Mouse (Mus musculus) B cell, adult (primary cell): ENCODE results near the gene Pgp. TPM values are rescaled to one million over a fixed set of nuclear protein-coding genes. Genes with fewer than 3 reads are reported as not detected.

Source experiments
- total RNA-seq: library from RNA; stranded (reverse); gene quantifications from 4 replicates; pipeline ENCODE4 v1.2.4, GENCODE M21; 2023; ENCODE audit not compliant: inconsistent age

The Pgp gene
- total RNA-seq: 17.0 to 19.8 TPM (median 18.8 TPM) in 4 replicates

GRCm38 (mm10) chr17:24469910-24470602 lies at the start of gene Pgp, which contains the start of gene E4f1:
Pgp (plus strand) TSS chr17:24470392.
E4f1 (minus strand) TSS chr17:24470313.

DNA sequence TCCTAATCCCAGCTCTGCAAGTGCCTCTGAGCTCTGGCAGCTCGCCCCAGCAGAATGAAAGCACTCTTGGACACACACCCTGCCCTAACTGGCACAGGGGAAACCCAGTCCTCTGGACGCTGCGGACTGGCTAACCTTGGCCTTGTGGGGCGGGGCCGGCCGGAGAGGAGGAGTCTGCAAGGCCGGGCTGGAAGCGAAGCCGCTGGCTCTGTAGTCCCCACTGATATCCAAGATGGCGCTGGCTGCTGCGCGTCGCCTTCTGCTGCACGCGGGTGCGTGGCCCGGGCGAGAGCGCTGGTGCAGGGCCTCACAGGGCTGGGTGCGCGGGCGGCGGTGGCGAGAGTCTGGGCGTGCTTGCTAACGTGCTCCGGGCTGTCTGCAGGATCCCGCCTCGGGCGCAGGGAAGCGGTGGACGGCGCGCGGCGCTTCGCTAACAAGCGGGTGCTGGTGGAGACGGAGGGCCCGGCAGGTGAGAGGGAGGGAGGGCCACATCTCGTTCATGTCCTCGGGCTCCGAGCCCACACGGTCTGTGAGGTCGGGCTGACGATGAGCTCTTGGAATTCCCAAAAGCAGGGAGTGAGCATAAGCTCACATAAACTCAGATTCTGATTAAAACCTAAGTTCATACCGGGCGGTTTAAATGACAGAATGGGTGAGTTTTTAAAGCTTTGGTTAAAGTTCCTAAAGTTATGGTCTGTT lies 43.6 kb upstream of the Pgp start, which contains the start of gene Eci1:
Gene Eci1, plus strand, starts transcription at position 171 of the 699 bp plus-strand sequence.

GRCm38 (mm10) chr17:24442632-24443155 lies 27.5 kb upstream of the Pgp start, which contains the start of gene Dnase1l2:
Dnase1l2 (minus strand) TSS chr17:24443105.

GRCm38 (mm10) chr17:24473612-24474275 lies 3.6 kb downstream of the Pgp start, which contains the start of gene Bricd5:
Bricd5 (plus strand) TSS chr17:24473884.

GRCm38 (mm10) chr17:24478663-24479380 lies 8.6 kb downstream of the Pgp start, which contains the start of gene Mlst8:
Mlst8 (minus strand) TSS chr17:24479078.

GRCm38 (mm10) chr17:24488186-24488661 lies 18.0 kb downstream of the Pgp start, which contains the start of gene Caskin1:
Caskin1 (plus strand) TSS chr17:24488601.

Other genes with a start within 250 kb of the Pgp start
- 7.8 to 10.4 TPM (median 9.1 TPM) in 4 replicates for gene Tedc2, start 249.5 kb upstream of the Pgp start, total RNA-seq
- 8.9 to 15.0 TPM (median 12.2 TPM) in 4 replicates for gene Ccnf, start 218.9 kb upstream of the Pgp start, total RNA-seq
- gene Abca17, start 119.3 kb upstream of the Pgp start, total RNA-seq: 0.09 to 0.30 TPM (median 0.14 TPM) in 4 replicates
- gene Abca3, start 118.4 kb upstream of the Pgp start, total RNA-seq: 50.7 to 55.1 TPM (median 52.7 TPM) in 4 replicates
- gene Rnps1, start 55.8 kb upstream of the Pgp start, total RNA-seq: 154 to 168 TPM (median 161 TPM) in 4 replicates
- gene Eci1, start 43.8 kb upstream of the Pgp start, total RNA-seq: 22.7 to 27.4 TPM (median 27.0 TPM) in 4 replicates
- 3.5 to 8.3 TPM (median 5.4 TPM) in 4 replicates for gene Dnase1l2, start 27.3 kb upstream of the Pgp start, total RNA-seq
- gene E4f1, start 79 bp upstream of the Pgp start, total RNA-seq: 58.4 to 75.5 TPM (median 64.9 TPM) in 4 replicates
- gene Bricd5, start 3.5 kb downstream of the Pgp start, total RNA-seq: 0.71 to 1.2 TPM (median 0.95 TPM) in 4 replicates
- gene Mlst8, start 8.7 kb downstream of the Pgp start, total RNA-seq: 18.2 to 22.4 TPM (median 20.5 TPM) in 4 replicates
- gene Caskin1, start 18.2 kb downstream of the Pgp start, total RNA-seq: not detected in 4 replicates
- 201 to 215 TPM (median 211 TPM) in 4 replicates for gene Traf7, start 57.5 kb downstream of the Pgp start, total RNA-seq
- 1.0 to 1.9 TPM (median 1.2 TPM) in 4 replicates for gene Rab26, start 63.8 kb downstream of the Pgp start, total RNA-seq
- 71.1 to 75.5 TPM (median 72.5 TPM) in 4 replicates for gene Pkd1, start 79.4 kb downstream of the Pgp start, total RNA-seq
- gene Tsc2, start 162.2 kb downstream of the Pgp start, total RNA-seq: 84.9 to 110 TPM (median 98.3 TPM) in 4 replicates
- 2.8 to 11.3 TPM (median 4.9 TPM) in 4 replicates for gene Nthl1, start 162.3 kb downstream of the Pgp start, total RNA-seq
- gene Slc9a3r2, start 179.9 kb downstream of the Pgp start, total RNA-seq: 0.48 to 0.51 TPM in 2 of 4 replicates, not detected in the others
- not detected in 4 replicates for gene Npw, start 188.1 kb downstream of the Pgp start, total RNA-seq
- 52.7 to 59.6 TPM (median 57.9 TPM) in 4 replicates for gene Zfp598, start 199.3 kb downstream of the Pgp start, total RNA-seq
- not detected in 4 replicates for gene Syngr3, start 219.6 kb downstream of the Pgp start, total RNA-seq
- 16.9 to 18.7 TPM (median 18.1 TPM) in 4 replicates for gene Gfer, start 225.8 kb downstream of the Pgp start, total RNA-seq
- 7.7 to 11.6 TPM (median 8.4 TPM) in 4 replicates for gene Noxo1, start 225.8 kb downstream of the Pgp start, total RNA-seq
- 31.4 to 36.1 TPM (median 33.4 TPM) in 4 replicates for gene Tbl3, start 237.3 kb downstream of the Pgp start, total RNA-seq
- gene Rnf151, start 247.7 kb downstream of the Pgp start, total RNA-seq: 0.78 TPM in 1 of 4 replicates, not detected in the others
- gene Rps2, start 247.7 kb downstream of the Pgp start, total RNA-seq: 1,210 to 1,288 TPM (median 1,234 TPM) in 4 replicates